Mouse (Mus musculus): ENCODE data around the gene Dennd1a.

DNA sequence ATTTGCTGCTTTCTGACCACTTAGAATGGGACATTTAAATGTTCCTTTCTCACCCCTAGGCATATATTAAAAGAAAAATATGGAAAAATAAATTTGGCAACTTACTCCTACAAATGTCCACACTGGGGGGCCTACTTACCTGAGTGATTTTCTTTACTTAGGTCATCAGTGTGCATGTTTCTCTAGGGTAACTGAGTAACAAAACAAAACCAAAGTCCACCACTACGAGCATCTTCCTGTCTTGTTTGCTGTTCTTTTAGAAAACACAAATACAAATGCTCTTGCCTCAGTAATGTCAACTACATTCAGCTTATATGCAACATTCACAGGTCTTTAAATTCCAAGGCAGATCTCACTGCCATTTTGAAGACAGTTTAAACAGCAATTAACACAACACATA lies 298.9 kb downstream of the Dennd1a start:
- TF ChIP-seq POLR2A (IDR thresholded peaks at IDR 0.05; ENCODE audit: insufficient read depth, low read depth, low read length): no peak
- TF ChIP-seq CTCF (IDR thresholded peaks at IDR 0.05): no peak

All from heart, adult 2 months (tissue).